Mouse (Mus musculus) stomach, embryonic 16.5 days (tissue): ENCODE data around the gene Prc1. TPM values are rescaled to one million over a fixed set of nuclear protein-coding genes. Genes with fewer than 3 reads are reported as not detected.

Source experiments
- ATAC-seq: fragments of 200-750 bp; cut with Nextera tagmentation; 2 replicates; pipeline ENCODE4 v1.8.0; 2017; ENCODE audit warnings: moderate number of reproducible peaks, moderate TSS enrichment; ENCODE audit not compliant: insufficient read depth, low FRiP score
- H3K27ac ChIP-seq: fragments of 300-500 bp; sonication (generic); 2 replicates; pipeline ENCODE4 v1.5.1; 2014; ENCODE audit warnings: low read length
- H3K27me3 ChIP-seq: fragments of 300-500 bp; sonication (generic); 2 replicates; pipeline ENCODE4 v1.6.1; 2014; ENCODE audit warnings: low read length, control low read depth, mixed read lengths; ENCODE audit not compliant: control insufficient read depth, insufficient read depth
- H3K36me3 ChIP-seq: fragments of 300-500 bp; sonication (generic); 2 replicates; pipeline ENCODE4 v1.6.1; 2014; ENCODE audit warnings: low read length; ENCODE audit not compliant: control insufficient read depth, insufficient read depth
- H3K4me1 ChIP-seq: fragments of 300-500 bp; sonication (generic); 2 replicates; pipeline ENCODE4 v1.6.1; 2014; ENCODE audit warnings: low read length, control low read depth, mixed read lengths; ENCODE audit not compliant: control insufficient read depth, insufficient read depth
- H3K4me2 ChIP-seq: fragments of 300-500 bp; sonication (generic); 2 replicates; pipeline ENCODE4 v1.6.1; 2014; ENCODE audit warnings: low read depth, low read length, mixed read lengths
- H3K4me3 ChIP-seq: fragments of 300-500 bp; sonication (generic); replicated peaks from 2 replicates; pipeline ENCODE4 v1.5.1; 2014; ENCODE audit warnings: mild to moderate bottlenecking, low read length
- H3K9ac ChIP-seq: fragments of 300-500 bp; sonication (generic); 2 replicates; pipeline ENCODE4 v1.6.1; 2014; ENCODE audit warnings: low read length
- H3K9me3 ChIP-seq: fragments of 300-500 bp; sonication (generic); replicated peaks from 2 replicates; pipeline ENCODE4 v1.6.1; 2016; ENCODE audit warnings: low read length, control low read depth; ENCODE audit not compliant: control insufficient read depth
- WGBS: fragments of 180-500 bp; shearing (Covaris S2); extraction: QIAGEN DNeasy Blood & Tissue Kit; methylation state at CpG from one replicate; pipeline ENCODE4 v1.1.7; 2014; 5-methylcytosine and 5-hydroxymethylcytosine counted together
- polyA plus RNA-seq: library from polyadenylated mRNA; unstranded; fragments of >200 nt; fragmentation: Nextera tagmentation; extraction: Ambion mirVana; gene quantifications from 2 replicates; pipeline ENCODE4 v1.2.1, GENCODE M21; 2015

The Prc1 gene
- polyA plus RNA-seq, 1 experiment from 2014 or later = 125 TPM

GRCm38 (mm10) chr7:80280032-80280431 is 14.2 kb upstream of the Prc1 start:
- Histone ChIP-seq H3K36me3 (peaks cover 20% of the 10 kb centered on the region), H3K4me2 (no peak overlapping the region), H3K9ac (no peak overlapping the region), H3K9me3 (no peaks in the 10 kb centered on the region; the same call in 1 of the 2 replicates), H3K4me1 (no peaks in the 10 kb centered on the region), H3K4me3 (no peak overlapping the region), H3K27ac (no peak overlapping the region), H3K27me3 (no peaks in the 10 kb centered on the region)
- no peak for ATAC-seq
- WGBS = 83% methylated on average over 10 of the region's 10 CpGs

DNA sequence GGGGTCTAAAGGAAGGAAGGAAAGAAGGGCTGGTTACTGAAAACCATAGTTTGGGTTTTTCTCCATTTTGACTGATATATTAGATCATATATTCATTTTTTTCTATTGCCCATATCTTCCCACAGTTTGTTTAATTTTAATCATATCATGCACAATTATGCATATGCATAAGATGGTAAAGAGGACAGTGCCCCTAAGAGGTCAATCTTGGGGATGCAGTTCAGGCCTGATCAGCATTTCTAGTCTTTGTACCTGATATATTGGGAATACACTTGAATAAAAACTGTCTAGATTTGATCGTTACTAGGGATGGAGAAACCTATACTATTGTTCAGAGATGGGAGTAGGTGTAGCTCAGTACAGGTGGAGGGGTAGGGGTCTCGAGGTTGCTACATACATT is 13.3 kb upstream of the Prc1 start:
- no peaks in the 10 kb centered on the region for H3K9me3 ChIP-seq
- H3K4me3 ChIP-seq = no peak overlapping the region
- H3K36me3 ChIP-seq = peaks cover 17% of the 10 kb centered on the region; the same call in 1 of the 2 replicates
- H3K4me2 ChIP-seq = no peak overlapping the region
- no peaks in the 10 kb centered on the region for H3K27me3 ChIP-seq
- H3K27ac ChIP-seq = no peak overlapping the region
- no peak overlapping the region for H3K9ac ChIP-seq
- ATAC-seq = no peak
- no peaks in the 10 kb centered on the region for H3K4me1 ChIP-seq
- 85% methylated on average over 2 of the region's 2 CpGs for WGBS

- no peaks in the 10 kb centered on the region for H3K4me1 ChIP-seq
- ATAC-seq = no peak
- peaks cover 11% of the 10 kb centered on the region; the same call in 1 of the 2 replicates for H3K36me3 ChIP-seq
Observed at GRCm38 (mm10) chr7:80281646-80282045, 12.6 kb upstream of the Prc1 start.

GRCm38 (mm10) chr7:80283226-80283918 is 10.9 kb upstream of the Prc1 start:
- ATAC-seq = no peak
- Histone ChIP-seq H3K9me3 (no peaks in the 10 kb centered on the region), H3K27ac (no peak overlapping the region), H3K27me3 (no peaks in the 10 kb centered on the region), H3K36me3 (0 out of 2 replicates have a peak, but pooled peaks cover 9% of the 10 kb centered on the region), H3K4me1 (no peaks in the 10 kb centered on the region), H3K9ac (no peak overlapping the region), H3K4me3 (no peak overlapping the region), H3K4me2 (no peak overlapping the region)
- WGBS = 80% methylated on average over 3 of the region's 3 CpGs

More at GRCm38 (mm10) chr7:80281646-80282045, 12.6 kb upstream of the Prc1 start:
- Histone ChIP-seq H3K9ac (no peak overlapping the region), H3K4me2 (no peak overlapping the region), H3K27ac (no peak overlapping the region), H3K27me3 (no peaks in the 10 kb centered on the region), H3K9me3 (no peaks in the 10 kb centered on the region), H3K4me3 (no peak overlapping the region)
- 89% methylated on average over 3 of the region's 3 CpGs for WGBS

GRCm38 (mm10) chr7:80284391-80284790 is 9.9 kb upstream of the Prc1 start:
- Histone ChIP-seq H3K4me2 (no peak overlapping the region), H3K9me3 (no peaks in the 10 kb centered on the region), H3K4me1 (no peaks in the 10 kb centered on the region), H3K27me3 (no peaks in the 10 kb centered on the region), H3K27ac (no peak overlapping the region), H3K4me3 (no peak overlapping the region), H3K9ac (no peak overlapping the region), H3K36me3 (0 out of 2 replicates have a peak, but pooled peaks cover 9% of the 10 kb centered on the region)
- ATAC-seq = no peak
- 76% methylated on average over 5 of the region's 5 CpGs for WGBS

DNA sequence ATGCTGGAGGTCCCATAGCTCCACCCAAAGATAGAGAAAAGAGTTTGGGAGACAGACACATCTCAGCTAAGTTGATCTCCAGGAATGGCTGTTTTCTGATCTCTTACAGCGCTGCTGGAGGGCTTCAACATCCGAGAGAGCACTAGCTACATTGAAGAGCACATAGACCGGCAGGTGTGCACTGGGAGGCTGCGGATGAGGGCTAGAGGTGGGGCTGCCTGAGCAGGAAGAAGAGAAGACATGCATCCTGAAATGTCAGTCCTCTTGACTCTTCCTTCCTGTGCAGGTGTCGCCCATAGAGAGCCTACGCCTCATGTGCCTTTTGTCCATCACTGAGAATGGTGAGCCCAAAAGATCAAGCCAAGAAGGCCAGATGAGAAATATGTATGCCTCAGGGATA is 8.5 kb upstream of the Prc1 start:
- H3K36me3 ChIP-seq = 0 out of 2 replicates have a peak, but pooled peaks cover 9% of the 10 kb centered on the region
- no peak for ATAC-seq
- no peaks in the 10 kb centered on the region for H3K4me1 ChIP-seq
- H3K27ac ChIP-seq = no peak overlapping the region
- H3K4me2 ChIP-seq = no peak overlapping the region
- no peak overlapping the region for H3K9ac ChIP-seq
- no peak overlapping the region for H3K4me3 ChIP-seq
- H3K9me3 ChIP-seq = no peaks in the 10 kb centered on the region
- H3K27me3 ChIP-seq = no peaks in the 10 kb centered on the region
- WGBS = 92% methylated on average over 6 of the region's 6 CpGs

DNA sequence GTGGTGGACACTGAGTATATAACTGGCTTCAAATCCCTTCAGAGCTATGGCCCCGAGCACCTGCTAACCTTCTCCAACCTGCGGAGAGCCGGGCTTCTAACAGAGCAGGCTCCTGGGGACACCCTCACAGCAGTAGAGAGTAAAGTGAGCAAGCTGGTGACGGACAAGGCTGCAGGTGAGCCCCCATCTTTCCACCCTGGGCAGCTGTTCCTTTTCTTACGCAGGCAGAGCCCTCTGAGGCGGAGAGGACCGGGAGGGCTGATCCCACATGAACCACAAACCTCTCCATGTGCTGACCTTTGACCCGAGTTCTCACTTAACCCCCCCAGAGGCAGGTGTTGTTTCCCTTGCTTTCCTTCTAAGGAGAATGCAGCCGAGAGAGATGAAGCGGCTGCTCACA is 6.5 kb upstream of the Prc1 start:
- Histone ChIP-seq H3K9me3 (no peaks in the 10 kb centered on the region), H3K27ac (no peak overlapping the region), H3K4me3 (no peak overlapping the region), H3K4me1 (no peaks in the 10 kb centered on the region), H3K27me3 (no peaks in the 10 kb centered on the region), H3K4me2 (no peak overlapping the region), H3K36me3 (0 out of 2 replicates have a peak, but pooled peaks cover 9% of the 10 kb centered on the region), H3K9ac (no peak overlapping the region)
- 81% methylated on average over 10 of the region's 10 CpGs for WGBS
- no peak for ATAC-seq

DNA sequence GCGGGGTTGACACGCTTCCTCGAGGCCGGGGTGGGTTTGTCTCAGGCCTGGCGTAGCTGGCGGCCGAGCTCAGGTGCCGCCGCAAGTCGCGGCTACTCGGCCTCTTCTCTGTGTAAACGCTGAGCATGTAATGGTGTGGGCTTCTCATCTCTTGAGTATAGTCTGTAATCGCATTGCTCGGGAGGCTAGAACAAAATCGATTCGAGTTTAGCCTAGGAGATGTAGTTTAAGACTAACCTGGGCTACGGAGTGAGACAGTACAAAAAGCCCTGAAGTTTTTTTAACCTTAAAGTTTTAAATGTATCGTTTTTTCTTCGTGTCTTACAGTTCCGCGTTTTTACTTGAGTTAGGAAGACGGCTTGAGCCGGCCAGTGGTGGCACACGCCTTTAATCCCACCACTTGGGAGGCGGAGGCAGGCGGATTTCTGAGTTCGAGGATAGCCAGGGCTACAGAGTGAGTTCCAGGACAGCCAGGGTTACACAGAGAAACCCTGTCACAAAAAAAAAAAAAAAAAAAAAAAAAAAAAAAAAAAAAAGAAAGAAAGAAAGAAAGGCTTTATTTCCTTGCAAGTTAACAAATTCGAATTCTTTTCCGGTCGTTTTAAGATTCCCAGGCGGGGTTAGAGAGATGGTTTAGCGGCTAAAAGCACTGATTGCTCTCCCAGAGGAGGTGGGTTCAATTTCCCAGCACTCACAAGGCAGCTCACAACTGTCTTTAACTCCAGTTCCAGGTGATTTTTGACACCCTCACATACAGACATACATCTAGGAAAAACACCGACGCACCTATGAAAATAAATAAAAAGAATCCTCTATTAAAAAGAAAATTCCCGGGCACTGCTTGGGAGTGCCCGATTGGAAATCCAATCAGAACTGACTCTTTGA is 756 bp downstream of the Prc1 start:
- Histone ChIP-seq H3K9ac (peak overlapping the region; percentile 89), H3K27me3 (no peaks in the 10 kb centered on the region), H3K9me3 (no peaks in the 10 kb centered on the region), H3K27ac (peak overlapping the region; percentile 91), H3K4me2 (peak overlapping the region; percentile 60), H3K36me3 (no peaks in the 10 kb centered on the region), H3K4me1 (peaks cover 17% of the 10 kb centered on the region), H3K4me3 (peak overlapping the region; percentile 88)
- peak; percentile 42 for ATAC-seq
- WGBS = 5% methylated on average over 37 of the region's 37 CpGs

GRCm38 (mm10) chr7:80296462-80296861 is 2.2 kb downstream of the Prc1 start:
- Histone ChIP-seq H3K9ac (no peak overlapping the region), H3K4me3 (no peak overlapping the region), H3K36me3 (peaks cover 2% of the 10 kb centered on the region), H3K27ac (no peak overlapping the region), H3K27me3 (no peaks in the 10 kb centered on the region), H3K9me3 (no peaks in the 10 kb centered on the region), H3K4me1 (peaks cover 17% of the 10 kb centered on the region), H3K4me2 (peak overlapping the region; percentile 60)
- ATAC-seq = no peak
- 91% methylated on average over 6 of the region's 6 CpGs for WGBS
